Mouse (Mus musculus) CD4-positive, CD25-positive, alpha-beta regulatory T cell (primary cell): ENCODE data around the gene Tle3. TPM values are rescaled to one million over a fixed set of nuclear protein-coding genes. Genes with fewer than 3 reads are reported as not detected.

Experiments
- polyA plus RNA-seq: library from polyadenylated mRNA; unstranded; fragments of 100-300 nt; shearing (Covaris generic); gene quantifications from one replicate; pipeline ENCODE4 v1.2.1, GENCODE M21; 2017

The Tle3 gene
- 62.6 TPM for polyA plus RNA-seq

GRCm38 (mm10) chr9:61371755-61372509 lies at the start of gene Tle3:
Gene Tle3, plus strand, starts transcription at chr9:61372366.

